Mouse (Mus musculus) R1 (cell line): ENCODE data around the gene Zranb3.

ENCODE experiments used
- DNase-seq: peaks from one replicate; pipeline ENCODE4 v3.0.0-alpha.2; 2018; ENCODE audit warnings: low read depth, low spot score

Zranb3 gene

GRCm38 (mm10) chr1:127945696-127946575 is 156.9 kb downstream of the Zranb3 start:
- no peak for DNase-seq

- no peak for DNase-seq
Observed at GRCm38 (mm10) chr1:127943516-127943915, 159.3 kb downstream of the Zranb3 start.

DNA sequence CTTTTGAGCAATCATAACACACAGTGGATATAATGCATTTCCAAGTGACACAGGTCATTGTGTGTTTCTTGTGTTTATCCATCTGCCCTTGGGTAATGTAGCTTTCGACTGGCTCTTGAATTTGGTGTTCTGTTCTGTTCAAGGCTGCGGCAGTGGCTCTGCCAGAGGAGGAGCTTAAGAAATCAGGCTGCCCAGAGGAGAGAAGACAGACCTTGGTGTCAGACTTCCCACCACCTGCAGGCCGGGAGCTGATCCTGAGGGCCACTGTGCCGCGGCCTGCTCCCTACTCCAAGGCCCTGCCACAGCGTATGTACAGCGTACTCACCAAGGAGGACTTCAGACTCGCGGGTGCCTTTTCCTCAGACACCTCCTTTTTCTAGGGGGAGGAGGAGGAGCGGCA is 160.6 kb downstream of the Zranb3 start:
- no peak for DNase-seq

GRCm38 (mm10) chr1:127937277-127937676 is 165.6 kb downstream of the Zranb3 start:
- no peak for DNase-seq

DNA sequence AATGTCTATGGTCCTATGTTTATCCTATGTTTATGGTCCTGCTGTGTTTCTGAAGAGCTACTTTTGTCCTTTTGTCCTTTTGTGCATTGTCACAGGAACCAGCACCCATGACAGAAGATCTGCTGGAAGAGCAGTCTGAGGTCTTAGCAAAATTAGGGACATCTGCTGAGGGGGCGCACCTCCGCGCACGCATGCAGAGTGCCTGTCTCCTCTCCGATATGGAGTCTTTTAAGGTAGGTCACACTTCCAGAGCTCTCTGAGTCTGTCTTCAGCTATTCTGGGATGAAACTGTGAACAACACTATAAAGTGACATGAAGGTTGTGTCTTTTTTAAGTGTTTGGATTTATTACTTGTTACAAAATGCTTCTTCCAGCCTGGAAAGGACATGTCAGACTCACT is 168.5 kb downstream of the Zranb3 start:
- no peak for DNase-seq

DNA sequence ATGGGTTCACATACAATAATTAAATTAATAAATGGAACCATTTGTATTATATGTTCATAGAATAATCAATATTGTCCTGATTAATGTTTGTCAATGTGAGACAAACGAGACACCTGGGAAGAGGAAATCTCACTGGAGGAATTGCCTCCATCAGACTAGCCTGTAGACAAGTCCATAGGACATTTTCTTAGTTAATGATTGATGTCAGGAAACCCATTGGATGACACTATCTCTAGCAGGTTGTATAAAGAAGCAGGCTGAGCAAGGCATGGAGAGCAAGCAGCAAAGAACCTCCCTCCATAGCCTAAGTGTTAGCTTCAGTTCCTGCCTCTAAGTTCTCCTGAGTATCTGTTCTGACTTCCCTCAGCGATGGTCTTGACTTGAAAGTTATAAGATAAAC is 169.4 kb downstream of the Zranb3 start:
- DNase-seq, result no peak

- no peak for DNase-seq
Observed at GRCm38 (mm10) chr1:127915802-127916201, 187.0 kb downstream of the Zranb3 start.

GRCm38 (mm10) chr1:127915316-127915715 is 187.5 kb downstream of the Zranb3 start:
- no peak for DNase-seq

GRCm38 (mm10) chr1:127913116-127913515 is 189.7 kb downstream of the Zranb3 start:
- DNase-seq, result no peak

GRCm38 (mm10) chr1:127904774-127905385 is 198.0 kb downstream of the Zranb3 start:
- DNase-seq, result peak; percentile 93
